Comparison of ENCODE assay signal across 13 mouse cellular contexts in genomic region chr2:135725362-135725761, GRCm38 (mm10).
DNase-seq lines count a peak whose midpoint lies in the region; ATAC-seq and TF ChIP-seq lines count a peak whose summit lies in the region.
"Had no signal": no experiment of that assay in that cellular context is flagged by ENCODE, and none has a peak within 500 bp of the region (broad histone marks: within the 10 kb centered on the region; RNA-seq: fewer than 3 reads in every experiment).

No protein-coding gene starts in this region.

- H3K9me3 ChIP-seq in lung, postnatal 0 days (ENCODE audit: low read length), result no peaks in the 10 kb centered on the region
- H3K9me3 ChIP-seq in stomach, embryonic 16.5 days (replicated peaks; ENCODE audit: control insufficient read depth, low read length), result no peaks in the 10 kb centered on the region
- H3K9me3 ChIP-seq: embryonic facial prominence, embryonic 10.5 days; forebrain, embryonic 12.5 days; midbrain, embryonic 10.5 days had no signal

- no peak overlapping the region for H3K4me3 ChIP-seq in lung, postnatal 0 days (ENCODE audit: low read depth, low read length)
- H3K4me3 ChIP-seq in stomach, embryonic 16.5 days (replicated peaks; ENCODE audit: low read length), result no peak overlapping the region
- H3K4me3 ChIP-seq: embryonic facial prominence, embryonic 10.5 days; forebrain, embryonic 12.5 days; midbrain, embryonic 10.5 days had no signal

- TF ChIP-seq EP300 in lung, postnatal 0 days (IDR thresholded peaks at IDR 0.05), result peak; percentile 97

- ATAC-seq in lung, postnatal 0 days, result peak; percentile 71
- no peak for ATAC-seq in stomach, embryonic 16.5 days (ENCODE audit: insufficient read depth, low FRiP score)
- ATAC-seq: hindbrain, embryonic 16.5 days had no signal

- WGBS in lung, postnatal 0 days, result 34% methylated on average over 4 of the region's 4 CpGs
- WGBS in stomach, embryonic 16.5 days, result 64% methylated on average over 4 of the region's 4 CpGs

- TF ChIP-seq CTCF in lung, postnatal 0 days (IDR thresholded peaks at IDR 0.05), result no peak

- DNase-seq in heart, adult 9 months (ENCODE audit: low spot score in 2 of 2), result peak; percentile 50 to 72
- no peak for DNase-seq in heart, postnatal 10 days
- DNase-seq in spleen, postnatal 36 days (ENCODE audit: low spot score in 2 of 2), result peak; percentile 13 to 34
- DNase-seq in spleen, adult 18-20 months, result no peak
- peak; percentile 71 for DNase-seq in lung, postnatal 0 days (ENCODE audit: low spot score)
- DNase-seq in right cerebral cortex, adult 18-20 months, result no peak
- DNase-seq in left cerebral cortex, adult 9 months (ENCODE audit: low spot score in 2 of 2), result no peak
- DNase-seq: adrenal gland, postnatal 10 days had no signal

- intact Hi-C loops in heart, postnatal 10 days (cut with DNase I), result loop anchor here (2.0 to 5.0 kb wide), 2 partner anchors 33 to 63 kb away; no protein-coding TSS in a partner anchor

- H3K9ac ChIP-seq in lung, postnatal 0 days (replicated peaks; ENCODE audit: low read depth), result no peak overlapping the region
- H3K9ac ChIP-seq in stomach, embryonic 16.5 days (ENCODE audit: low read length), result no peak overlapping the region
- H3K9ac ChIP-seq: forebrain, embryonic 12.5 days had no signal

- H3K4me1 ChIP-seq in lung, postnatal 0 days (ENCODE audit: insufficient read depth, low read depth, low read length), result peaks cover 14% of the 10 kb centered on the region; the same call in 1 of the 2 replicates
- no peaks in the 10 kb centered on the region for H3K4me1 ChIP-seq in stomach, embryonic 16.5 days (ENCODE audit: control insufficient read depth, insufficient read depth, low read length)

- H3K27me3 ChIP-seq in lung, postnatal 0 days (replicated peaks; ENCODE audit: insufficient read depth, low read length), result no peaks in the 10 kb centered on the region
- no peaks in the 10 kb centered on the region for H3K27me3 ChIP-seq in stomach, embryonic 16.5 days (ENCODE audit: control insufficient read depth, insufficient read depth, low read length)
- H3K27me3 ChIP-seq: forebrain, embryonic 12.5 days had no signal

- H3K36me3 ChIP-seq in lung, postnatal 0 days (ENCODE audit: insufficient read depth, low read length), result no peaks in the 10 kb centered on the region
- no peaks in the 10 kb centered on the region for H3K36me3 ChIP-seq in stomach, embryonic 16.5 days (ENCODE audit: control insufficient read depth, insufficient read depth, low read length)
- H3K36me3 ChIP-seq: embryonic facial prominence, embryonic 10.5 days; forebrain, embryonic 12.5 days; midbrain, embryonic 10.5 days had no signal

- no peak overlapping the region for H3K4me2 ChIP-seq in lung, postnatal 0 days (replicated peaks; ENCODE audit: low read depth, low read length)
- H3K4me2 ChIP-seq in stomach, embryonic 16.5 days (ENCODE audit: low read depth, low read length), result no peak overlapping the region
- H3K4me2 ChIP-seq: forebrain, embryonic 12.5 days had no signal

- H3K27ac ChIP-seq in lung, postnatal 0 days (ENCODE audit: low read length), result peak overlapping the region; percentile 60; the same call in 1 of the 2 replicates
- H3K27ac ChIP-seq in stomach, embryonic 16.5 days (ENCODE audit: low read length), result peak overlapping the region; percentile 36; the same call in 1 of the 2 replicates
- H3K27ac ChIP-seq: embryonic facial prominence, embryonic 10.5 days; forebrain, embryonic 12.5 days; midbrain, embryonic 10.5 days had no signal

Comparison
In these comparisons a context has a peak if more than half of its experiments do, and no peak if none do; other contexts are left out.
1. DNase-seq: peak in heart, adult 9 months (2 of 2), spleen, postnatal 36 days (2 of 2) and lung, postnatal 0 days (single experiment); none in heart, postnatal 10 days (0 of 2), spleen, adult 18-20 months (0 of 2), right cerebral cortex, adult 18-20 months (single experiment) and left cerebral cortex, adult 9 months (0 of 2).